Mouse (Mus musculus): ENCODE measurements around the gene Cacna1g. TPM values are rescaled to one million over a fixed set of nuclear protein-coding genes. Genes with fewer than 3 reads are reported as not detected.

Gene Cacna1g
- polyA plus RNA-seq, 1 experiment from 2014 or later: 18.4 TPM

GRCm38 (mm10) chr11:94379061-94379460 is 94.9 kb downstream of the Cacna1g start:
- no peaks in the 10 kb centered on the region for H3K4me1 ChIP-seq (ENCODE audit: control insufficient read depth, insufficient read depth, low read length)
- no peaks in the 10 kb centered on the region for H3K27me3 ChIP-seq (ENCODE audit: control insufficient read depth, insufficient read depth, low read depth, low read length)
- no peaks in the 10 kb centered on the region for H3K36me3 ChIP-seq (ENCODE audit: control insufficient read depth, insufficient read depth, low read length)
- H3K4me2 ChIP-seq (ENCODE audit: low read length): no peak overlapping the region
- ATAC-seq: no peak
- H3K9ac ChIP-seq (ENCODE audit: low read depth, low read length): no peak overlapping the region
- H3K4me3 ChIP-seq (ENCODE audit: low read depth, low read length): no peak overlapping the region
- no peak overlapping the region for H3K27ac ChIP-seq (ENCODE audit: low read length)
- WGBS: 18% methylated on average over 2 of the region's 2 CpGs
- no peaks in the 10 kb centered on the region for H3K9me3 ChIP-seq (replicated peaks; ENCODE audit: control insufficient read depth, low read length, poor library complexity, severe bottlenecking)

GRCm38 (mm10) chr11:94374276-94374948 is 99.6 kb downstream of the Cacna1g start:
- no peak overlapping the region for H3K27ac ChIP-seq (ENCODE audit: low read length)
- 86% methylated on average over 13 of the region's 13 CpGs for WGBS
- no peak overlapping the region for H3K4me3 ChIP-seq (ENCODE audit: low read depth, low read length)
- no peaks in the 10 kb centered on the region for H3K27me3 ChIP-seq (ENCODE audit: control insufficient read depth, insufficient read depth, low read depth, low read length)
- no peaks in the 10 kb centered on the region for H3K9me3 ChIP-seq (replicated peaks; ENCODE audit: control insufficient read depth, low read length, poor library complexity, severe bottlenecking)
- ATAC-seq: no peak
- no peak overlapping the region for H3K9ac ChIP-seq (ENCODE audit: low read depth, low read length)
- H3K4me2 ChIP-seq (ENCODE audit: low read length): no peak overlapping the region
- no peaks in the 10 kb centered on the region for H3K36me3 ChIP-seq (ENCODE audit: control insufficient read depth, insufficient read depth, low read length)
- no peaks in the 10 kb centered on the region for H3K4me1 ChIP-seq (ENCODE audit: control insufficient read depth, insufficient read depth, low read length)

- ATAC-seq: no peak
- WGBS: 58% methylated on average over 5 of the region's 5 CpGs
- no peaks in the 10 kb centered on the region for H3K27me3 ChIP-seq (ENCODE audit: control insufficient read depth, insufficient read depth, low read depth, low read length)
- no peak overlapping the region for H3K4me3 ChIP-seq (ENCODE audit: low read depth, low read length)
- no peaks in the 10 kb centered on the region for H3K4me1 ChIP-seq (ENCODE audit: control insufficient read depth, insufficient read depth, low read length)
- H3K9ac ChIP-seq (ENCODE audit: low read depth, low read length): no peak overlapping the region
- H3K4me2 ChIP-seq (ENCODE audit: low read length): no peak overlapping the region
- H3K36me3 ChIP-seq (ENCODE audit: control insufficient read depth, insufficient read depth, low read length): no peaks in the 10 kb centered on the region
- H3K27ac ChIP-seq (ENCODE audit: low read length): no peak overlapping the region
- H3K9me3 ChIP-seq (replicated peaks; ENCODE audit: control insufficient read depth, low read length, poor library complexity, severe bottlenecking): no peaks in the 10 kb centered on the region
These were observed 103.2 kb downstream of the Cacna1g start for GRCm38 (mm10) chr11:94370809-94371208.

GRCm38 (mm10) chr11:94369981-94370380 is 104.0 kb downstream of the Cacna1g start:
- Histone ChIP-seq H3K4me2 (ENCODE audit: low read length) (no peak overlapping the region), H3K27ac (ENCODE audit: low read length) (no peak overlapping the region), H3K36me3 (ENCODE audit: control insufficient read depth, insufficient read depth, low read length) (no peaks in the 10 kb centered on the region), H3K27me3 (ENCODE audit: control insufficient read depth, insufficient read depth, low read depth, low read length) (no peaks in the 10 kb centered on the region), H3K4me3 (ENCODE audit: low read depth, low read length) (no peak overlapping the region), H3K9me3 (replicated peaks; ENCODE audit: control insufficient read depth, low read length, poor library complexity, severe bottlenecking) (no peaks in the 10 kb centered on the region), H3K4me1 (ENCODE audit: control insufficient read depth, insufficient read depth, low read length) (no peaks in the 10 kb centered on the region), H3K9ac (ENCODE audit: low read depth, low read length) (no peak overlapping the region)
- no peak for ATAC-seq
- 87% methylated on average over 6 of the region's 6 CpGs for WGBS

GRCm38 (mm10) chr11:94365340-94365739 is 108.7 kb downstream of the Cacna1g start:
- Histone ChIP-seq H3K4me3 (ENCODE audit: low read depth, low read length) (no peak overlapping the region), H3K36me3 (ENCODE audit: control insufficient read depth, insufficient read depth, low read length) (no peaks in the 10 kb centered on the region), H3K27me3 (ENCODE audit: control insufficient read depth, insufficient read depth, low read depth, low read length) (no peaks in the 10 kb centered on the region), H3K9me3 (replicated peaks; ENCODE audit: control insufficient read depth, low read length, poor library complexity, severe bottlenecking) (no peaks in the 10 kb centered on the region), H3K9ac (ENCODE audit: low read depth, low read length) (no peak overlapping the region), H3K4me1 (ENCODE audit: control insufficient read depth, insufficient read depth, low read length) (no peaks in the 10 kb centered on the region), H3K4me2 (ENCODE audit: low read length) (no peak overlapping the region), H3K27ac (ENCODE audit: low read length) (no peak overlapping the region)
- no peak for ATAC-seq
- 85% methylated on average over 3 of the region's 3 CpGs for WGBS

GRCm38 (mm10) chr11:94363690-94364089 is 110.3 kb downstream of the Cacna1g start:
- 87% methylated on average over 7 of the region's 7 CpGs for WGBS
- no peak overlapping the region for H3K4me3 ChIP-seq (ENCODE audit: low read depth, low read length)
- no peak for ATAC-seq
- H3K9ac ChIP-seq (ENCODE audit: low read depth, low read length): no peak overlapping the region
- H3K4me1 ChIP-seq (ENCODE audit: control insufficient read depth, insufficient read depth, low read length): no peaks in the 10 kb centered on the region
- no peak overlapping the region for H3K27ac ChIP-seq (ENCODE audit: low read length)
- H3K36me3 ChIP-seq (ENCODE audit: control insufficient read depth, insufficient read depth, low read length): no peaks in the 10 kb centered on the region
- H3K4me2 ChIP-seq (ENCODE audit: low read length): no peak overlapping the region
- no peaks in the 10 kb centered on the region for H3K9me3 ChIP-seq (replicated peaks; ENCODE audit: control insufficient read depth, low read length, poor library complexity, severe bottlenecking)
- H3K27me3 ChIP-seq (ENCODE audit: control insufficient read depth, insufficient read depth, low read depth, low read length): no peaks in the 10 kb centered on the region

- Histone ChIP-seq H3K9ac (ENCODE audit: low read depth, low read length) (no peak overlapping the region), H3K4me3 (ENCODE audit: low read depth, low read length) (no peak overlapping the region), H3K27ac (ENCODE audit: low read length) (no peak overlapping the region), H3K9me3 (replicated peaks; ENCODE audit: control insufficient read depth, low read length, poor library complexity, severe bottlenecking) (no peaks in the 10 kb centered on the region), H3K4me2 (ENCODE audit: low read length) (no peak overlapping the region), H3K27me3 (ENCODE audit: control insufficient read depth, insufficient read depth, low read depth, low read length) (no peaks in the 10 kb centered on the region), H3K4me1 (ENCODE audit: control insufficient read depth, insufficient read depth, low read length) (no peaks in the 10 kb centered on the region), H3K36me3 (ENCODE audit: control insufficient read depth, insufficient read depth, low read length) (no peaks in the 10 kb centered on the region)
- ATAC-seq: no peak
- WGBS: 89% methylated on average over 5 of the region's 5 CpGs
These were observed 111.9 kb downstream of the Cacna1g start for GRCm38 (mm10) chr11:94362101-94362500.

GRCm38 (mm10) chr11:94361166-94361870 is 112.7 kb downstream of the Cacna1g start:
- H3K27me3 ChIP-seq (ENCODE audit: control insufficient read depth, insufficient read depth, low read depth, low read length): no peaks in the 10 kb centered on the region
- no peak overlapping the region for H3K9ac ChIP-seq (ENCODE audit: low read depth, low read length)
- H3K4me1 ChIP-seq (ENCODE audit: control insufficient read depth, insufficient read depth, low read length): no peaks in the 10 kb centered on the region
- whole genome bisulfite sequencing: 95% methylated on average over 14 of the region's 14 CpGs
- H3K4me2 ChIP-seq (ENCODE audit: low read length): no peak overlapping the region
- no peak overlapping the region for H3K27ac ChIP-seq (ENCODE audit: low read length)
- ATAC-seq: no peak
- no peak overlapping the region for H3K4me3 ChIP-seq (ENCODE audit: low read depth, low read length)
- no peaks in the 10 kb centered on the region for H3K9me3 ChIP-seq (replicated peaks; ENCODE audit: control insufficient read depth, low read length, poor library complexity, severe bottlenecking)
- no peaks in the 10 kb centered on the region for H3K36me3 ChIP-seq (ENCODE audit: control insufficient read depth, insufficient read depth, low read length)

GRCm38 (mm10) chr11:94359168-94359567 is 114.8 kb downstream of the Cacna1g start:
- Histone ChIP-seq H3K4me1 (ENCODE audit: control insufficient read depth, insufficient read depth, low read length) (no peaks in the 10 kb centered on the region), H3K27ac (ENCODE audit: low read length) (no peak overlapping the region), H3K4me2 (ENCODE audit: low read length) (no peak overlapping the region), H3K9me3 (replicated peaks; ENCODE audit: control insufficient read depth, low read length, poor library complexity, severe bottlenecking) (no peaks in the 10 kb centered on the region), H3K36me3 (ENCODE audit: control insufficient read depth, insufficient read depth, low read length) (no peaks in the 10 kb centered on the region), H3K4me3 (ENCODE audit: low read depth, low read length) (no peak overlapping the region), H3K27me3 (ENCODE audit: control insufficient read depth, insufficient read depth, low read depth, low read length) (no peaks in the 10 kb centered on the region), H3K9ac (ENCODE audit: low read depth, low read length) (no peak overlapping the region)
- no peak for ATAC-seq
- WGBS: 96% methylated on average over 9 of the region's 12 CpGs

Data from midbrain, embryonic 16.5 days (tissue).